In genomic region chr14:52003981-52004495, GRCm38 (mm10) we compare ENCODE assay signal across 9 mouse cellular contexts. TPM values are rescaled to one million over a fixed set of nuclear protein-coding genes. Genes with fewer than 3 reads are reported as not detected.
DNase-seq lines count a peak whose midpoint lies in the region; ATAC-seq lines count a peak whose summit lies in the region.
"Had no signal": no experiment of that assay in that cellular context is flagged by ENCODE, and none has a peak within 500 bp of the region (broad histone marks: within the 10 kb centered on the region; RNA-seq: fewer than 3 reads in every experiment).

No protein-coding gene starts in this region.

- no peak overlapping the region for H3K4me3 ChIP-seq in kidney, embryonic 16.5 days (ENCODE audit: low read length)

- 53% methylated on average over 16 of the region's 16 CpGs for WGBS in kidney, embryonic 16.5 days

- H3K4me1 ChIP-seq in kidney, embryonic 16.5 days (ENCODE audit: insufficient read depth, low read length) = peaks cover 15% of the 10 kb centered on the region

- no peak overlapping the region for H3K9ac ChIP-seq in kidney, embryonic 16.5 days (replicated peaks; ENCODE audit: low read length)

- ATAC-seq in kidney, embryonic 16.5 days (ENCODE audit: low FRiP score, low TSS enrichment) = no peak
- peak; percentile 66 to 75 for ATAC-seq in hematopoietic stem cell, adult 5-6 weeks (replicated peaks in 1 of 2; ENCODE audit: insufficient read depth in 1 of 2, low FRiP score in 2 of 2, low TSS enrichment in 1 of 2, low read depth in 1 of 2, poor library complexity in 2 of 2, severe bottlenecking in 2 of 2)

- no peak overlapping the region for H3K27ac ChIP-seq in kidney, embryonic 16.5 days (ENCODE audit: low read length)

- H3K27me3 ChIP-seq in kidney, embryonic 16.5 days (ENCODE audit: insufficient read depth, low read length) = no peaks in the 10 kb centered on the region

- no peak overlapping the region for H3K4me2 ChIP-seq in kidney, embryonic 16.5 days (replicated peaks; ENCODE audit: low read depth, low read length)

- DNase-seq in kidney, adult 11 months = peak; percentile 6
- DNase-seq in cerebellum, postnatal 10 days = peak; percentile 79 to 81
- DNase-seq in left cerebral cortex, postnatal 25 days (ENCODE audit: low spot score in 2 of 2) = peak; percentile 88 to 97
- DNase-seq in retina, embryonic 14.5 days (ENCODE audit: low spot score) = peak; percentile 59
- DNase-seq in spleen, postnatal 10 days (ENCODE audit: low spot score in 2 of 2) = no peak
- no peak for DNase-seq in kidney, adult 18-20 months

- H3K36me3 ChIP-seq in kidney, embryonic 16.5 days (ENCODE audit: insufficient read depth, low read length) = peaks cover 81% of the 10 kb centered on the region

- H3K9me3 ChIP-seq in kidney, embryonic 16.5 days (ENCODE audit: low read length) = no peaks in the 10 kb centered on the region
- H3K9me3 ChIP-seq: G1E had no signal

- intact Hi-C loops in left cerebral cortex, postnatal 25 days (cut with DNase I) = no loop called here

RNA-seq across cellular contexts. Expression of gene Tmem253, which starts 11.4 kb away (rescaled TPM):
- polyA plus RNA-seq in kidney, embryonic 16.5 days (2015; fragmentation: Nextera tagmentation; extraction: Ambion mirVana) = 1.0 and 1.6 TPM in 2 replicates
- not detected in 2 replicates for total RNA-seq in hematopoietic stem cell, adult 5-6 weeks (2017)
- total RNA-seq in left cerebral cortex, postnatal 25 days (2021) = under 1 TPM in 1 of 2 experiments, not detected in 1; 0.60 TPM

RNA-seq across cellular contexts. Expression of gene Zfp219, which starts 16.5 kb away (rescaled TPM):
- 38.9 and 39.2 TPM in 2 replicates for polyA plus RNA-seq in kidney, embryonic 16.5 days (2015; fragmentation: Nextera tagmentation; extraction: Ambion mirVana)
- total RNA-seq in hematopoietic stem cell, adult 5-6 weeks (2017) = 15.8 TPM in 2 replicates
- total RNA-seq in left cerebral cortex, postnatal 25 days (2021) = 10 to 100 TPM; 32.0 to 36.3 TPM

RNA-seq across cellular contexts. Expression of gene Arhgef40, which starts 19.5 kb away (rescaled TPM):
- polyA plus RNA-seq in kidney, embryonic 16.5 days (2015; fragmentation: Nextera tagmentation; extraction: Ambion mirVana) = 92.1 and 97.8 TPM in 2 replicates
- total RNA-seq in hematopoietic stem cell, adult 5-6 weeks (2017) = 28.4 and 44.7 TPM in 2 replicates
- 10 to 100 TPM; 26.3 to 28.5 TPM for total RNA-seq in left cerebral cortex, postnatal 25 days (2021)

RNA-seq across cellular contexts. Expression of gene Olfr221, which starts 38.2 kb away (rescaled TPM):
- not detected in 2 replicates for polyA plus RNA-seq in kidney, embryonic 16.5 days (2015; fragmentation: Nextera tagmentation; extraction: Ambion mirVana)
- not detected in 2 replicates for total RNA-seq in hematopoietic stem cell, adult 5-6 weeks (2017)
- not detected for total RNA-seq in left cerebral cortex, postnatal 25 days (2021)
- polyA plus RNA-seq: G1E had no signal

Comparison
In these comparisons a context has a peak if more than half of its experiments do, and no peak if none do; other contexts are left out.
1. DNase-seq: peak in kidney, adult 11 months (single experiment), cerebellum, postnatal 10 days (2 of 2), left cerebral cortex, postnatal 25 days (2 of 2) and retina, embryonic 14.5 days (single experiment); none in spleen, postnatal 10 days (0 of 2) and kidney, adult 18-20 months (single experiment).